Mouse (Mus musculus): ENCODE data around the gene Dnaja1.

Dnaja1 gene

DNA sequence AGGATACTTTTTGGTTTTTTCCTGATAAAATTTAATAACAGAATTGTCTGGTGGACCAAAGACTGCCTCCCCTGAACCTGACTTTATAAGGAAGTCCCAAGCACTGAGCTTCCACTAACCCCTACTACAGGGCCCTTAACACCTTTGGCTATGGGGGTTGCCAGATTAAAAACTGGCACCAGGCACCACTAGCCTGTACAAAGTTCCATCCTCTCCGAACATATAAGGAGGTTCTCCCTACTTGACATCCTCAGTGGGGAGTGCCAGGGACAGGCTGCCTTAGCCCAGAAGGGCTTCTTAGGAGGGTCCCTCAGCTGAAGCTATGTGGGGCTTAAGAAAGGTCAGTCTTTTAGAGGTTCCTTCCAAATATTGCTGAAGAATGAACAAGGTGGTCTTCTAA, 13.4 kb downstream of the Dnaja1 start:
- no peak for DNase-seq (ENCODE audit: low read depth, low spot score)

DNA sequence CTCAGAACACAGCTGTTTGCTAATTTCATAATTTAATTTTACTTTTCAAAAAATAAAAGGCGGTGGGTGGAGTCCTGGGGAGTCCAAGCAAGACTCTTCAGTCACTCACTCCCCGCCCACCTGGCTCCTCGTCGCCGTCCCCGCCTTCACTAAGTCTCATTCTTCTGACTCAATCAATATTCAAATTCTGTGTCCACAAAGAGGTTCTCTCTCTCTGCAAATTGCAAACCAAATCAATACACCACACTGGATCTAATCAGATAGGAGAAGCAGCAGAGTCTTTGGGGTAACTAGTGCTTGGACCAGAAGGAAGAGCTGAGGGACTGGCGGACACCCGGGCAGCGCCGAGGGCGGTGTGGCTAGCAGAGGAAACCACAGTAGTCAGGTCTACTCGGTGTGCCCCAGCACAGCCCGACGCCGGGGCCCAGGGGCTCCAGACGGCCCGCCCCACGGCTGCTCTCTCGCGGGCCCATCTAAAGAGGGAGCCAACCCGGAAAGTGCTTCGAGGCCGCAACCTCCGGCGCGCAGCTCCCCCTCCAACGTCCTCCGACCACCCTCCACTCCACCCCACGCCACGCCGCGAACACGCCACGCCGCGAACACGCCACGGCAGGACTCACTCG, 35.3 kb downstream of the Dnaja1 start:
- no peak for DNase-seq (ENCODE audit: low read depth, low spot score)

- DNase-seq (ENCODE audit: low read depth, low spot score): peak; percentile 92
Observed at GRCm38 (mm10) chr4:40757780-40758420, 36.0 kb downstream of the Dnaja1 start, which contains the start of gene Smu1. Gene Smu1, minus strand, starts transcription at chr4:40757923.

- no peak for DNase-seq (ENCODE audit: low read depth, low spot score)
Observed at GRCm38 (mm10) chr4:40759876-40760275, 37.9 kb downstream of the Dnaja1 start.

GRCm38 (mm10) chr4:40774279-40775259, 52.6 kb downstream of the Dnaja1 start:
- DNase-seq (ENCODE audit: low read depth, low spot score): peak; percentile 65

DNA sequence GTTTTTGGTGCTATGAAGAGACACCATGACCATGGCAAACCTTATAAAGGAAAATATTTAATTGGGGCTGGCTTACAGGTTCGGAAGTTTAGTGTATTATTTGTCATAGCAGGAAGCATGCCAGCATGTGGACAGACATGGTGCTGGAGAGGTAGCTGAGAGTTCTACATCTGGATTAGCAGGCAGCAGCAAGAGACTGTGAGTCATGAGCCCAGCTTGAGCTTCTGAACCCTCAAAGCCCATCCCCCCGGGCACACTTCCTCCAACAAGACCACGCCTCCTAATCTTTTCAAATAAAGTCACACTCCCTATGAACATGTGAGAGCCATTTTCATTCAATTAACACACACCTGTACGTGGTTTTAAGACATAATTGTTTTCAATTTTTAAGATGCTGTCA, 54.5 kb downstream of the Dnaja1 start:
- DNase-seq (ENCODE audit: low read depth, low spot score): no peak

DNA sequence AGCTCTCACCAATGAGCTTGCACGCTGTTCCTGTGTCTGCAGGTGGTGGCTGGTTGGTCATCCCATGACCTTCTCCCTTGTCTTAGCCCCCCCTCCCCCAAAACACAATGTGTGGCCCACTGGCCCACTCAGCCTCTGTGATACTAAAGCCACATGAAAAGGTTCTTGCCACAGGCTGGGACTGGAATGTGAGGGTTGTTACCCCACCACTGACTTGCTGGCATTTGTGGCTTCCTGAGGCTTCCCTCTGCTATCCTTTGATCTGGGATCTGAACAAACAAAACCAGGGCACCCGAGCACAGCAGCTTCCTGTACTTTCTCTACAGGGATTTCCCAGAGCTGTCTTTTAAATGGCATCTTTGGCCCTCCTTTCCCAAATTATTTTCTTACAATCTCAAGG, 55.2 kb downstream of the Dnaja1 start:
- no peak for DNase-seq (ENCODE audit: low read depth, low spot score)

DNA sequence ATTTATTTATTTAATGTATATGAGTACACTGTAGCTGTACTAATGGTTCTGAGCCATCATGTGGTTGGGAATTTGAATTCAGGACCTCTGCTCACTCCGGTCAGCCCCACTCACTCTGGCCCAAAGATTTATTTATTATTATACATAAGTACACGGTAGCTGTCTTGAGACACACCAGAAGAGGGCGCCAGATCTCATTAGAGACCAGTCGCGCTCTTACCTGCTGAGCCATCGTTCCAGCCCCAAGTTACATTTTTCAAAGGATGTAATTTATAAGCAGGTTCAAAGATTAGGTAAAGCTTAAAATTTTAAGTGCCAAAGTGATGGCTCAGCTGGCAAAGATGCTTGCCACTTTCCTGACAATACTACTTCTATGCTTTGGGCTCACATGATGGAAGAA, 56.7 kb downstream of the Dnaja1 start:
- no peak for DNase-seq (ENCODE audit: low read depth, low spot score)

DNA sequence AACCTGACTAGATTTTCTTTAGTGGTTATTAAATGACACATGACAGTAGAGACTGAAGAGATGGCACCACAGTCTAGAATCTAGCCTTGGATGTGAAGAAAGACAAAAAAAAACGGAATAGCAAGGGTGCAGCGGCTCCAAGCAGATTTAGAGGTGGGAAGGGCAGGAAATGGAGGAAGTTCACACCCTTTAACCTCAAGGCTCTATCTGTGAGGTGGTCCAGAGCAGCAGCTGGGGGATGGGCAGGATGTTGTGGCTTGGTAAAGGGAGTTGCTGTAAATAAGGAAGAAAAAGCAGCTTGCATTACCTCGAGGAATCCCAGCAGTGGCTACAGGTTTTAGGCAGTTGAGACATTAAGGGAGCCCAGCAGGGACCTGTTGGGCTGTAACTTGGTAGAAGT, 59.2 kb downstream of the Dnaja1 start:
- DNase-seq (ENCODE audit: low read depth, low spot score): no peak

DNA sequence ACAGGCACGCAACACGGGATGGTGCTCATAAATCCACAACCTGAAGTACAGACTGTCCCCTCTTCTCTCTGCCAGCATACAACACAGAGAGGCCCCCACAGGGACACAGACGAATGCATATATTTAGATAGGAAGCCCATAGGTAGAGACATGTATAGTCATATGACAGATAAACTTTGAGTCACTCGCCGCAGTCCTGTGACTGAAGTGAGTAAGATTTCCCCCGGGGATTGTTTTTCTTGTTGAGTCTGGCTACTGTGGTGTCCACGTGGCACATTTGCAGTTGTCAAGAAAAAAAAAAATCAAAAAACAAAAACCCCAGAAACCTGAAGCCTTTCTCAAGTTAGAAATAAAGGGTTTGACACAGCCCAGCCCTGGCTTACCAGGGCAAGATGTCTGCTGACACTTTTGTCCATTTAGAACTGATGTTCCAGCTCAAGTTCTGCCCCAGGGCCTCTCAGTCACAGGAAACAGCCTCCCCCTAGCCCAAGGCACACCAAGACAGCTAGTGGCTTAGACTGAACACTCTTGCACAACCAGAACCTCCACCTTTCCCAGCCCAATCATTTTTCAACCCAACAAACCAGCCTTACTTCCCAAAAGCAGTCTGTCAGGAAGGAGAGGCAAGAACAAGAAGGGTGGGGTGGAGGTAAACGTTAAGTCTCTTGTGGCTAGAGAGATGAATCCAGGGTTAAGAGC, 60.0 kb downstream of the Dnaja1 start:
- no peak for DNase-seq (ENCODE audit: low read depth, low spot score)

- no peak for DNase-seq (ENCODE audit: low read depth, low spot score)
Observed at GRCm38 (mm10) chr4:40783049-40783448, 61.1 kb downstream of the Dnaja1 start.

DNA sequence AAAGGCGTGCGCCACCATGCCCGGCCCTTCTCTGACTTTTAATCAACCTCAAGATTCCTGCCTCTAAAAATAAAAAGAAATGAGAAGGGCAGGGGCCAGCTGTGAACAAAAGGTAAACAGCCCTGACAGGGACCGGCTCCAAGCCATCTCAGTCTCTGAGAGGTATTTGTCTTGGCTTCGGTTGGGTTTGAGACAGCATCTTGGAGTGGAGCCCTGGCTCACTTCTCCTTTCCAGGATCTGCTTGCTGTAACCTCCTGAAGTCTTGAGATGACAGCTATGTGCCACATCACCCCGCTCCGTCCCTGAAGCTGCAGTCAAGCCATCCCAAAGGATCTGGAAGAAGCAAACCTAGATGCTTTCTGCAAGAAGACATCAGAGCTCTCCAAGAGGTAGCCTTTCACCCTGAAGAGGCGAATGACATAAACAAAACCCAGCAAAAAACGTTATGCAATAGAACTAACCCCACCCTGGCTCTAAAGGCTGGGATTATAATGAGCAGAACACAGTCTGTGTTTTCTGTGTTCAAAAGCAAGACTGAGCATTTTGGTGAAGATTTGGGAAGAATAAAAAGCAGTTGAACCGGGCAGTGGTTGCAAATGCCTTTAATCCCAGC, 62.7 kb downstream of the Dnaja1 start:
- DNase-seq (ENCODE audit: low read depth, low spot score): no peak

DNA sequence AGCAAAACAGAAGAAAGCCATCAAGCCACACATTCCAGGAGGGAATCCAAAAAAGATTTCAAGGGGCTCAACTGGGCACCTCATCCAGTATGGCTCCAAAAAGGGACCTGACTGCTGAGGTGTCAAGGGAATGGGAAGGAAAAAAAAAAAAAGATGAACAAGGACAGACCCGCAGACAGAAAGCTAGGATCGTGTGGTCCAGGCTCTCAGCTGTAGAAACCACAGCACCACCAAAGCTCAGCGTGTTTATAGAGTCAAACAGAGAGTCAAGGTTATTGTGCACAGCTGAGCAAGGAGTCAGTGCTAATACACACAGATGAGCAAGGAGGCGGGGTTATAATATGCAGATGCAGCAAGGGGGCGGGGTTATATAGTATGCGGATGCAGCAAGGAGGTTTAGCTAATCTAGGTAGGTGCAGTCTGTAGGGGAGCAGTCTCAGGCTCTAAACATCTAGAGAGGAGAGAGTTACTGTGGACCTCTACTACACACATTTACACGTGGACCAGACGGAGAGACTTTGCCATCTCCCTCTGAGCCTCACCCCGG, 63.7 kb downstream of the Dnaja1 start:
- no peak for DNase-seq (ENCODE audit: low read depth, low spot score)

GRCm38 (mm10) chr4:40786578-40786977, 64.6 kb downstream of the Dnaja1 start:
- DNase-seq (ENCODE audit: low read depth, low spot score): no peak
